Mouse (Mus musculus): ENCODE results near the gene D430041D05Rik. TPM values are rescaled to one million over a fixed set of nuclear protein-coding genes. Genes with fewer than 3 reads are reported as not detected.

D430041D05Rik gene
- polyA plus RNA-seq, 1 experiment, result 0.60 TPM

- Histone ChIP-seq H3K27me3 (ENCODE audit: control insufficient read depth, insufficient read depth, insufficient read length) (peaks cover 5% of the 10 kb centered on the region), H3ac (ENCODE audit: control insufficient read depth, insufficient read length) (no peak overlapping the region), H3K4me3 (no peak overlapping the region), H3K79me2 (ENCODE audit: control insufficient read depth, insufficient read depth) (no peaks in the 10 kb centered on the region), H3K4me2 (ENCODE audit: low read depth) (no peak overlapping the region), H3K36me3 (ENCODE audit: control insufficient read depth, insufficient read depth) (no peaks in the 10 kb centered on the region)
- no peak for TF ChIP-seq REST (IDR thresholded peaks at IDR 0.05; ENCODE audit: insufficient read depth, insufficient read length)
- no peak for TF ChIP-seq POLR2A (IDR thresholded peaks at IDR 0.05; ENCODE audit: insufficient read length, low read depth)
- no peak for TF ChIP-seq MAX (IDR thresholded peaks at IDR 0.05; ENCODE audit: low read depth)
- TF ChIP-seq TCF12 (IDR thresholded peaks at IDR 0.05; ENCODE audit: insufficient read depth, poor library complexity, severe bottlenecking), result no peak
- no peak for TF ChIP-seq USF1 (IDR thresholded peaks at IDR 0.05; ENCODE audit: low read depth)
Measured at GRCm38 (mm10) chr2:104389231-104389630, 21.6 kb downstream of the D430041D05Rik start.

DNA sequence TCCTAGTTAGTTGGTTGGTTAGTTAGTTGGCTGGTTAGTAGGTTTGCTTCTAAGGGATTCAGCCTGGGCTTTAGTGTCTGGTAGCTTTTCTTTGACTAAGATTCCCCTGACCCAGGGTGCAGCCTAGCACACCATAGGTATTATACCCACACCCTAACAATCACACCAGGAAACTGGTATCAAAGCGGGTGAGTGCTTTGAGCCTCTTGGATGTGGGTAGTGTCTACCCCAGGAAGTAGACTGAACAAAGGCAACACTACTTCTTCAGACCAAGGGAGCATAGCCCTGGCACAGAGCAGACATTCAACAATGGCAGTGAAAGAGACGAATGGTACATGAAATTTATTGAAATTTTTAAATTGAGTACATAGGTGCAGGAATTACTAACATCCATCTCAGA, 24.9 kb downstream of the D430041D05Rik start:
- no peak for TF ChIP-seq POLR2A (IDR thresholded peaks at IDR 0.05; ENCODE audit: insufficient read length, low read depth)
- H3ac ChIP-seq (ENCODE audit: control insufficient read depth, insufficient read length), result no peak overlapping the region

DNA sequence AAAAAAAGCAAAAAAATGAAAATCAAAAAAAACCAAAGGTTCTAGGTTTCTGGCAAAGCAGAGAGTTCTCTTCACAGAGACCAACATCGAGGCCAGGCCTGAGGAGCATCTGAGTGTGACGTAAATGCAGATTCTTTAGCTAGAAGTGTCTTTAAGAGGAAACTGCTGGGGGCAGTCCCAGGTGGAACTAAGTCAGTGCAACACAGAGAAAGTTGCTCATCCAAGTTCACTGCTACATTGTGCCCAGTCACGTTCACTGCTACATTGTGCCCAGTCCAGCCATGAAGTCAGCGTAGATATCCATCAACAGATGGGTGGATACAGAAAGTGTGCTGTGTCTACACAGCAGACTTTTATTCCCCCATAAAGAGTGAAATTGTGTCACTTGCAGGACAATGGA, 27.2 kb downstream of the D430041D05Rik start:
- Histone ChIP-seq H3ac (ENCODE audit: control insufficient read depth, insufficient read length) (no peak overlapping the region), H3K4me2 (ENCODE audit: low read depth) (no peak overlapping the region), H3K79me2 (ENCODE audit: control insufficient read depth, insufficient read depth) (no peaks in the 10 kb centered on the region), H3K27me3 (ENCODE audit: control insufficient read depth, insufficient read depth, insufficient read length) (peaks cover 25% of the 10 kb centered on the region), H3K4me3 (no peak overlapping the region), H3K36me3 (ENCODE audit: control insufficient read depth, insufficient read depth) (no peaks in the 10 kb centered on the region)
- TF ChIP-seq REST (IDR thresholded peaks at IDR 0.05; ENCODE audit: insufficient read depth, insufficient read length) (no peak), USF1 (IDR thresholded peaks at IDR 0.05; ENCODE audit: low read depth) (no peak)

More for the DNA sequence above, 24.9 kb downstream of the D430041D05Rik start:
- no peaks in the 10 kb centered on the region for H3K36me3 ChIP-seq (ENCODE audit: control insufficient read depth, insufficient read depth)
- H3K27me3 ChIP-seq (ENCODE audit: control insufficient read depth, insufficient read depth, insufficient read length), result peaks cover 16% of the 10 kb centered on the region
- H3K4me2 ChIP-seq (ENCODE audit: low read depth), result no peak overlapping the region
- H3K79me2 ChIP-seq (ENCODE audit: control insufficient read depth, insufficient read depth), result no peaks in the 10 kb centered on the region
- no peak overlapping the region for H3K4me3 ChIP-seq

- Histone ChIP-seq H3K27me3 (ENCODE audit: control insufficient read depth, insufficient read depth, insufficient read length) (peaks cover 28% of the 10 kb centered on the region), H3K4me2 (ENCODE audit: low read depth) (no peak overlapping the region), H3K4me3 (no peak overlapping the region), H3K79me2 (ENCODE audit: control insufficient read depth, insufficient read depth) (no peaks in the 10 kb centered on the region), H3K36me3 (ENCODE audit: control insufficient read depth, insufficient read depth) (no peaks in the 10 kb centered on the region), H3ac (ENCODE audit: control insufficient read depth, insufficient read length) (no peak overlapping the region)
- TF ChIP-seq REST (IDR thresholded peaks at IDR 0.05; ENCODE audit: insufficient read depth, insufficient read length) (no peak), POLR2A (IDR thresholded peaks at IDR 0.05; ENCODE audit: insufficient read length, low read depth) (no peak), CEBPB (IDR thresholded peaks at IDR 0.05; ENCODE audit: insufficient read depth, poor library complexity, severe bottlenecking) (no peak), POLR2AphosphoS2 (IDR thresholded peaks at IDR 0.05; ENCODE audit: insufficient read length, low read depth) (no peak), TCF3 (IDR thresholded peaks at IDR 0.05; ENCODE audit: insufficient read length, low read depth) (no peak), MYOD1 (IDR thresholded peaks at IDR 0.05; ENCODE audit: control insufficient read depth in 1 of 3, insufficient read length in 2 of 3, low read depth in 2 of 3) (no peak), MYOG (IDR thresholded peaks at IDR 0.05; ENCODE audit: control insufficient read depth in 1 of 3, insufficient read depth in 1 of 3, insufficient read length in 2 of 3, low read depth in 2 of 3) (no peak), TCF12 (IDR thresholded peaks at IDR 0.05; ENCODE audit: insufficient read depth, poor library complexity, severe bottlenecking) (no peak), USF1 (IDR thresholded peaks at IDR 0.05; ENCODE audit: low read depth) (no peak)
Measured at GRCm38 (mm10) chr2:104382813-104383212, 28.0 kb downstream of the D430041D05Rik start.

DNA sequence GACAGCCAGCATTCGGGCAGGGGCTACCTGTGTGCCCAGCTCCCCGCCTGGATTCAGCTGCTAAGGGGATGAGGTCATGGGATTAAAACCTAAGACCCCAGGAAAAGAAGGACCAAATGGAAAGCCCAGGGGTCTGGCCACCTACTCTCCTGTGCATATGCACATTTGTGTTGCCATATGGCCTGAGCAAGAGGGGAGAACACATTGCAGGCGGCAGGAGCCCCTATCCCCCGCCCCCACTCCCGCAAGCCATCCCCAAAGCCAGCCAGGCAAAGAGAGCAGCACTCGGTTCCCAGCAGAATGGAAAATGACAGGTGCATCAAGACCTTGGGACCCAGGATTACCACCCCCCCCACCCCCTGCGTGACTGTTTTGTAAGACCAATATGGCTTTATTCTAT, 31.5 kb downstream of the D430041D05Rik start:
- TF ChIP-seq POLR2AphosphoS2 (IDR thresholded peaks at IDR 0.05; ENCODE audit: insufficient read length, low read depth) (no peak), MYOD1 (IDR thresholded peaks at IDR 0.05; ENCODE audit: control insufficient read depth in 1 of 3, insufficient read length in 2 of 3, low read depth in 2 of 3) (no peak), POLR2A (IDR thresholded peaks at IDR 0.05; ENCODE audit: insufficient read length, low read depth) (no peak), REST (IDR thresholded peaks at IDR 0.05; ENCODE audit: insufficient read depth, insufficient read length) (no peak), MYOG (IDR thresholded peaks at IDR 0.05; ENCODE audit: control insufficient read depth in 1 of 3, insufficient read depth in 1 of 3, insufficient read length in 2 of 3, low read depth in 2 of 3) (no peak), USF1 (IDR thresholded peaks at IDR 0.05; ENCODE audit: low read depth) (no peak), TCF12 (IDR thresholded peaks at IDR 0.05; ENCODE audit: insufficient read depth, poor library complexity, severe bottlenecking) (no peak), CEBPB (IDR thresholded peaks at IDR 0.05; ENCODE audit: insufficient read depth, poor library complexity, severe bottlenecking) (no peak), MAX (IDR thresholded peaks at IDR 0.05; ENCODE audit: low read depth) (no peak), TCF3 (IDR thresholded peaks at IDR 0.05; ENCODE audit: insufficient read length, low read depth) (no peak), SRF (IDR thresholded peaks at IDR 0.05; ENCODE audit: control insufficient read depth, insufficient read length, low read depth) (no peak), E2F4 (IDR thresholded peaks at IDR 0.05; ENCODE audit: insufficient read depth) (no peak)
- H3K4me2 ChIP-seq (ENCODE audit: low read depth), result no peak overlapping the region
- no peak overlapping the region for H3ac ChIP-seq (ENCODE audit: control insufficient read depth, insufficient read length)
- H3K4me3 ChIP-seq, result no peak overlapping the region
- H3K79me2 ChIP-seq (ENCODE audit: control insufficient read depth, insufficient read depth), result no peaks in the 10 kb centered on the region
- H3K27me3 ChIP-seq (ENCODE audit: control insufficient read depth, insufficient read depth, insufficient read length), result peaks cover 25% of the 10 kb centered on the region
- no peaks in the 10 kb centered on the region for H3K36me3 ChIP-seq (ENCODE audit: control insufficient read depth, insufficient read depth)

GRCm38 (mm10) chr2:104378791-104379190, 32.0 kb downstream of the D430041D05Rik start:
- no peak for TF ChIP-seq POLR2A (IDR thresholded peaks at IDR 0.05; ENCODE audit: insufficient read length, low read depth)
- TF ChIP-seq SRF (IDR thresholded peaks at IDR 0.05; ENCODE audit: control insufficient read depth, insufficient read length, low read depth), result no peak
- no peak for TF ChIP-seq TCF12 (IDR thresholded peaks at IDR 0.05; ENCODE audit: insufficient read depth, poor library complexity, severe bottlenecking)
- no peak for TF ChIP-seq POLR2AphosphoS2 (IDR thresholded peaks at IDR 0.05; ENCODE audit: insufficient read length, low read depth)
- no peaks in the 10 kb centered on the region for H3K36me3 ChIP-seq (ENCODE audit: control insufficient read depth, insufficient read depth)

More at GRCm38 (mm10) chr2:104378791-104379190, 32.0 kb downstream of the D430041D05Rik start:
- Histone ChIP-seq H3K4me3 (no peak overlapping the region), H3K4me2 (ENCODE audit: low read depth) (no peak overlapping the region), H3K27me3 (ENCODE audit: control insufficient read depth, insufficient read depth, insufficient read length) (peaks cover 23% of the 10 kb centered on the region), H3ac (ENCODE audit: control insufficient read depth, insufficient read length) (no peak overlapping the region), H3K79me2 (ENCODE audit: control insufficient read depth, insufficient read depth) (no peaks in the 10 kb centered on the region)

Measured in myocyte (in vitro differentiated cells).